21 mouse cellular contexts compared by ENCODE assay signal in genomic region chr8:61270541-61270940, GRCm38 (mm10). TPM values are rescaled to one million over a fixed set of nuclear protein-coding genes. Genes with fewer than 3 reads are reported as not detected.
DNase-seq lines count a peak whose midpoint lies in the region; ATAC-seq and TF ChIP-seq lines count a peak whose summit lies in the region.
"Had no signal": no experiment of that assay in that cellular context is flagged by ENCODE, and none has a peak within 500 bp of the region (broad histone marks: within the 10 kb centered on the region; RNA-seq: fewer than 3 reads in every experiment).

No protein-coding gene starts in this region.

- 0 out of 2 replicates have a peak overlapping the region, but pooled peaks have one; percentile 53 for H3K27ac ChIP-seq in hindbrain, embryonic 10.5 days
- H3K27ac ChIP-seq in hindbrain, embryonic 16.5 days (ENCODE audit: low read depth, low read length) = no peak overlapping the region
- H3K27ac ChIP-seq in stomach, embryonic 16.5 days (ENCODE audit: low read length) = peak overlapping the region; percentile 46; the same call in 1 of the 2 replicates
- H3K27ac ChIP-seq in stomach, postnatal 0 days (replicated peaks) = no peak overlapping the region
- no peak overlapping the region for H3K27ac ChIP-seq in midbrain, postnatal 0 days (ENCODE audit: low read depth, low read length)
- H3K27ac ChIP-seq: embryonic facial prominence, embryonic 15.5 days; midbrain, embryonic 15.5 days had no signal

- no peak for ATAC-seq in hindbrain, embryonic 16.5 days
- ATAC-seq in stomach, embryonic 16.5 days (ENCODE audit: insufficient read depth, low FRiP score) = no peak
- no peak for ATAC-seq in stomach, postnatal 0 days (ENCODE audit: low FRiP score, low TSS enrichment)
- no peak for ATAC-seq in midbrain, postnatal 0 days (ENCODE audit: low FRiP score)
- ATAC-seq: midbrain, embryonic 15.5 days had no signal

- peaks cover 54% of the 10 kb centered on the region for H3K4me1 ChIP-seq in hindbrain, embryonic 10.5 days (replicated peaks)
- peaks cover 18% of the 10 kb centered on the region for H3K4me1 ChIP-seq in hindbrain, embryonic 16.5 days (ENCODE audit: control insufficient read depth, insufficient read depth, low read depth, low read length)
- peaks cover 34% of the 10 kb centered on the region for H3K4me1 ChIP-seq in stomach, embryonic 16.5 days (ENCODE audit: control insufficient read depth, insufficient read depth, low read length)
- H3K4me1 ChIP-seq in stomach, postnatal 0 days (replicated peaks; ENCODE audit: control insufficient read depth, insufficient read depth) = peaks cover 6% of the 10 kb centered on the region
- H3K4me1 ChIP-seq in midbrain, postnatal 0 days (ENCODE audit: insufficient read depth, low read length) = no peaks in the 10 kb centered on the region

- no peak overlapping the region for H3K4me2 ChIP-seq in hindbrain, embryonic 16.5 days (ENCODE audit: low read length)
- no peak overlapping the region for H3K4me2 ChIP-seq in stomach, embryonic 16.5 days (ENCODE audit: low read depth, low read length)
- no peak overlapping the region; the same call in 1 of the 2 replicates for H3K4me2 ChIP-seq in stomach, postnatal 0 days (replicated peaks; ENCODE audit: low read depth)
- no peak overlapping the region for H3K4me2 ChIP-seq in midbrain, postnatal 0 days (ENCODE audit: low read depth, low read length, poor library complexity, severe bottlenecking)
- H3K4me2 ChIP-seq: embryonic facial prominence, embryonic 15.5 days; midbrain, embryonic 15.5 days had no signal

- H3K4me3 ChIP-seq in hindbrain, embryonic 10.5 days = no peak overlapping the region
- no peak overlapping the region for H3K4me3 ChIP-seq in hindbrain, embryonic 16.5 days (ENCODE audit: low read length)
- no peak overlapping the region for H3K4me3 ChIP-seq in stomach, embryonic 16.5 days (replicated peaks; ENCODE audit: low read length)
- no peak overlapping the region for H3K4me3 ChIP-seq in stomach, postnatal 0 days (ENCODE audit: low read depth, low read length)
- no peak overlapping the region for H3K4me3 ChIP-seq in midbrain, postnatal 0 days (ENCODE audit: low read depth, low read length)
- H3K4me3 ChIP-seq: embryonic facial prominence, embryonic 15.5 days; midbrain, embryonic 15.5 days had no signal

- 82% methylated on average over 9 of the region's 9 CpGs for WGBS in hindbrain, embryonic 10.5 days
- WGBS in hindbrain, embryonic 16.5 days = 69% methylated on average over 9 of the region's 9 CpGs
- 66% methylated on average over 9 of the region's 9 CpGs for WGBS in stomach, embryonic 16.5 days
- 69% methylated on average over 9 of the region's 9 CpGs for WGBS in stomach, postnatal 0 days
- 83% methylated on average over 9 of the region's 9 CpGs for WGBS in midbrain, postnatal 0 days

- no peak for TF ChIP-seq CTCF in stomach, postnatal 0 days (IDR thresholded peaks at IDR 0.05; ENCODE audit: low read depth)
- TF ChIP-seq CTCF in midbrain, postnatal 0 days (IDR thresholded peaks at IDR 0.05) = no peak

- DNase-seq in hindbrain, embryonic 10.5 days (ENCODE audit: low spot score) = no peak
- DNase-seq in stomach, postnatal 0 days (ENCODE audit: low spot score) = no peak
- peak; percentile 81 for DNase-seq in induced T-regulatory cell, adult 2 months (ENCODE audit: low read depth)
- DNase-seq in kidney, postnatal 4 days = peak; percentile 49 to 68
- no peak for DNase-seq in adrenal gland, postnatal 36 days
- DNase-seq in midbrain, postnatal 0 days (ENCODE audit: low spot score) = no peak
- DNase-seq: adrenal gland, postnatal 10 days; B cell, adult 2 months; cerebellum, adult 11 months; cerebellum, postnatal 14 days; embryo, embryonic 11 days; gastrocnemius, postnatal 36 days; left cerebral cortex, postnatal 4 days; liver; lung, postnatal 14 days; right cerebral cortex, postnatal 4 days; thymus, postnatal 14 days had no signal

- no peaks in the 10 kb centered on the region for H3K27me3 ChIP-seq in hindbrain, embryonic 10.5 days (ENCODE audit: insufficient read depth, poor library complexity, severe bottlenecking)
- no peaks in the 10 kb centered on the region for H3K27me3 ChIP-seq in hindbrain, embryonic 16.5 days (replicated peaks; ENCODE audit: control insufficient read depth, insufficient read depth, low read length)
- H3K27me3 ChIP-seq in stomach, embryonic 16.5 days (ENCODE audit: control insufficient read depth, insufficient read depth, low read length) = no peaks in the 10 kb centered on the region
- no peaks in the 10 kb centered on the region for H3K27me3 ChIP-seq in stomach, postnatal 0 days (ENCODE audit: control insufficient read depth, insufficient read depth, low read length)
- no peaks in the 10 kb centered on the region for H3K27me3 ChIP-seq in midbrain, postnatal 0 days (ENCODE audit: insufficient read depth, low read length)
- H3K27me3 ChIP-seq: embryonic facial prominence, embryonic 15.5 days; midbrain, embryonic 15.5 days had no signal

- no peaks in the 10 kb centered on the region for H3K36me3 ChIP-seq in hindbrain, embryonic 10.5 days
- H3K36me3 ChIP-seq in hindbrain, embryonic 16.5 days (ENCODE audit: control insufficient read depth, insufficient read depth, low read length) = no peaks in the 10 kb centered on the region
- H3K36me3 ChIP-seq in stomach, embryonic 16.5 days (ENCODE audit: control insufficient read depth, insufficient read depth, low read length) = no peaks in the 10 kb centered on the region
- H3K36me3 ChIP-seq in stomach, postnatal 0 days (ENCODE audit: control insufficient read depth, insufficient read depth, low read length) = no peaks in the 10 kb centered on the region
- H3K36me3 ChIP-seq in midbrain, postnatal 0 days (ENCODE audit: insufficient read depth, low read length) = no peaks in the 10 kb centered on the region
- H3K36me3 ChIP-seq: embryonic facial prominence, embryonic 15.5 days; midbrain, embryonic 15.5 days had no signal

- no peak overlapping the region for H3K9ac ChIP-seq in hindbrain, embryonic 16.5 days (ENCODE audit: low read depth, low read length)
- H3K9ac ChIP-seq in stomach, embryonic 16.5 days (ENCODE audit: low read length) = no peak overlapping the region
- H3K9ac ChIP-seq in stomach, postnatal 0 days (ENCODE audit: low read length) = no peak overlapping the region
- H3K9ac ChIP-seq in midbrain, postnatal 0 days (replicated peaks; ENCODE audit: low read length, poor library complexity, severe bottlenecking) = no peak overlapping the region
- H3K9ac ChIP-seq: embryonic facial prominence, embryonic 15.5 days; midbrain, embryonic 15.5 days had no signal

- no peak for TF ChIP-seq EP300 in stomach, postnatal 0 days (optimal IDR thresholded peaks at IDR 0.05)

- H3K9me3 ChIP-seq in hindbrain, embryonic 10.5 days = no peaks in the 10 kb centered on the region
- no peaks in the 10 kb centered on the region for H3K9me3 ChIP-seq in hindbrain, embryonic 16.5 days (ENCODE audit: control insufficient read depth, low read length)
- no peaks in the 10 kb centered on the region for H3K9me3 ChIP-seq in stomach, embryonic 16.5 days (replicated peaks; ENCODE audit: control insufficient read depth, low read length)
- no peaks in the 10 kb centered on the region for H3K9me3 ChIP-seq in stomach, postnatal 0 days (ENCODE audit: control insufficient read depth, low read length)
- H3K9me3 ChIP-seq in midbrain, postnatal 0 days (ENCODE audit: low read length) = no peaks in the 10 kb centered on the region
- H3K9me3 ChIP-seq: embryonic facial prominence, embryonic 15.5 days; midbrain, embryonic 15.5 days had no signal

RNA-seq across cellular contexts. Expression of gene Sh3rf1, which starts 46.9 kb away (rescaled TPM):
- 17.2 and 20.3 TPM in 2 replicates for polyA plus RNA-seq in hindbrain, embryonic 10.5 days (2016; fragmentation: Nextera tagmentation; extraction: Ambion mirVana)
- polyA plus RNA-seq in hindbrain, embryonic 16.5 days (2015; fragmentation: Nextera tagmentation; extraction: Ambion mirVana) = 23.3 and 28.2 TPM in 2 replicates
- 10.2 and 11.0 TPM in 2 replicates for polyA plus RNA-seq in stomach, embryonic 16.5 days (2015; fragmentation: Nextera tagmentation; extraction: Ambion mirVana)
- polyA plus RNA-seq in stomach, postnatal 0 days (2015; fragmentation: Nextera tagmentation; extraction: Ambion mirVana) = 4.8 and 5.0 TPM in 2 replicates
- total RNA-seq in adrenal gland, postnatal 36 days (2021) = 10 to 100 TPM; 10.3 to 12.7 TPM
- 37.5 and 39.8 TPM in 2 replicates for total RNA-seq in midbrain, postnatal 0 days (2014; rRNA removed)
- polyA plus RNA-seq in midbrain, postnatal 0 days (2015; fragmentation: Nextera tagmentation; extraction: Ambion mirVana) = 23.9 and 24.3 TPM in 2 replicates

Comparison
In these comparisons a context has a peak if more than half of its experiments do, and no peak if none do; other contexts are left out.
1. H3K27ac ChIP-seq: peak in hindbrain, embryonic 10.5 days (single experiment) and stomach, embryonic 16.5 days (single experiment); none in hindbrain, embryonic 16.5 days (single experiment), stomach, postnatal 0 days (single experiment) and midbrain, postnatal 0 days (single experiment).
2. DNase-seq: peak in induced T-regulatory cell, adult 2 months (single experiment) and kidney, postnatal 4 days (2 of 2); none in hindbrain, embryonic 10.5 days (single experiment), stomach, postnatal 0 days (single experiment), adrenal gland, postnatal 36 days (0 of 2) and midbrain, postnatal 0 days (single experiment).